Mouse (Mus musculus): ENCODE data around the gene Ablim2.

GRCm38 (mm10) chr5:35713649-35714354 is 43.9 kb upstream of the Ablim2 start:
- no peak for TF ChIP-seq CHD2 (IDR thresholded peaks at IDR 0.05; ENCODE audit: low read depth, low read length)
- TF ChIP-seq MAFK (IDR thresholded peaks at IDR 0.05; ENCODE audit: insufficient read depth, low read depth, low read length): peak; percentile 85
- no peak for TF ChIP-seq HCFC1 (IDR thresholded peaks at IDR 0.05; ENCODE audit: borderline replicate concordance, insufficient read depth, low read length)
